10 mouse cellular contexts compared by ENCODE assay signal in genomic region chr5:128204685-128205320, GRCm38 (mm10).
A peak's percentile ranks its signal among the peaks of the same experiment; 100 is the strongest.
DNase-seq lines count a peak whose midpoint lies in the region; ATAC-seq lines count a peak whose summit lies in the region.
"Had no signal": no experiment of that assay in that cellular context is flagged by ENCODE, and none has a peak within 500 bp of the region (broad histone marks: within the 10 kb centered on the region; RNA-seq: fewer than 3 reads in every experiment).

No protein-coding gene starts in this region.

- H3K4me3 ChIP-seq in heart, embryonic 14.5 days (ENCODE audit: control insufficient read depth in 1 of 2, insufficient read depth in 1 of 2, low read depth in 1 of 2, low read length in 2 of 2) = no peak overlapping the region

- no peaks in the 10 kb centered on the region for H3K36me3 ChIP-seq in heart, embryonic 14.5 days (ENCODE audit: control insufficient read depth, insufficient read depth, low read length)

- WGBS in heart, embryonic 14.5 days = 66% methylated on average over 17 of the region's 17 CpGs

- peak overlapping the region; percentile 28 to 65; a peak in 3 of 4 replicates for H3K27ac ChIP-seq in heart, embryonic 14.5 days (replicated peaks in 1 of 2; ENCODE audit: control insufficient read depth in 1 of 2, insufficient read depth in 1 of 2, low read depth in 2 of 2, low read length in 2 of 2)

- no peak overlapping the region for H3K9ac ChIP-seq in heart, embryonic 14.5 days (ENCODE audit: low read length)

- H3K4me2 ChIP-seq in heart, embryonic 14.5 days (ENCODE audit: low read length) = peak overlapping the region; percentile 22; the same call in 1 of the 2 replicates
- H3K4me2 ChIP-seq: liver, embryonic 11.5 days had no signal

- peaks cover 9 to 14% of the 10 kb centered on the region in 2 experiments for H3K4me1 ChIP-seq in heart, embryonic 14.5 days (ENCODE audit: control insufficient read depth in 2 of 2, insufficient read depth in 2 of 2, low read length in 2 of 2)

- no peaks in the 10 kb centered on the region for H3K27me3 ChIP-seq in heart, embryonic 14.5 days (ENCODE audit: control insufficient read depth, insufficient read depth, low read length)

- H3K9me3 ChIP-seq in heart, embryonic 14.5 days (ENCODE audit: control insufficient read depth, low read length) = no peaks in the 10 kb centered on the region

- peak; percentile 54; the same call in 1 of the 2 replicates for ATAC-seq in heart, embryonic 14.5 days (ENCODE audit: insufficient number of reproducible peaks, insufficient read depth, low FRiP score, low read depth)
- no peak for ATAC-seq in inflammation-experienced regulatory T-cells, adult 6 months

- DNase-seq in heart, adult 8-10 months (ENCODE audit: low spot score) = no peak
- DNase-seq in right cerebral cortex, postnatal 25 days = peak; percentile 19
- no peak for DNase-seq in right cerebral cortex, postnatal 14 days
- peak; percentile 10 to 18 for DNase-seq in layer of hippocampus, postnatal 10 days (ENCODE audit: low spot score in 2 of 2)
- DNase-seq in urinary bladder, postnatal 4 days (ENCODE audit: low spot score in 2 of 2) = no peak
- no peak for DNase-seq in cerebellum, adult 11 months
- DNase-seq: kidney, adult 2 months had no signal

Comparison
In these comparisons a context has a peak if more than half of its experiments do, and no peak if none do; other contexts are left out.
1. DNase-seq: peak in right cerebral cortex, postnatal 25 days (single experiment) and layer of hippocampus, postnatal 10 days (2 of 2); none in heart, adult 8-10 months (single experiment), right cerebral cortex, postnatal 14 days (single experiment), urinary bladder, postnatal 4 days (0 of 2) and cerebellum, adult 11 months (single experiment).